Mouse (Mus musculus): Measurements from ENCODE around the gene 2610528A11Rik.

DNA sequence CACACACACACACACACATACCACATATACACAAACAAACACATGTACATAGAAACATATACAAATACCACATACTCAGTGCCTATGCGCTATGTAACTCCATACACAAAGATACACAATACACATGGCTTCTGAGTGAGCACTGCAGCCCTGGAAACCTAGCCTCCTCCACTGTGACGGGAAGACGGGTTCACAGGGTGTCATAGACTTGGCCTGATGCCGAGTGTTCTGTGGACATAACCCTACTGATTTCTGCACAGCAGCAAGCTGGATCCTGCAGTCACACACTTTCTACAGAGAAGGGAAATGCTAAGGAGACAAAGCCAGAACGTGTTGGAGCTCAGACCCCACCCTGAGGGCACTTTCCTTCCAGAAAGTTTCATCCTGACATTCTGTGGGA is 9.1 kb downstream of the 2610528A11Rik start:
- TF ChIP-seq CTCF (IDR thresholded peaks at IDR 0.05; ENCODE audit: low read depth, low read length) = no peak
- TF ChIP-seq POLR2A (IDR thresholded peaks at IDR 0.05; ENCODE audit: extremely low read depth, insufficient read depth, low read length) = no peak

Measured in liver, adult 2 months (tissue).